Mouse (Mus musculus) gastrocnemius, postnatal 36 days (tissue): ENCODE data around the gene 2010111I01Rik. TPM values are rescaled to one million over a fixed set of nuclear protein-coding genes. Genes with fewer than 3 reads are reported as not detected.

Experiments used
- DNase-seq, 2 experiments: peaks; one replicate each; pipeline ENCODE4 v3.0.0; 2022
- intact Hi-C: fragments of 180-260 bp; cut with DNase I; formaldehyde crosslinking; loops from one replicate; pipeline ENCODE4 v1.15.1; 2025
- microRNA-seq, 2 experiments: library from miRNA; unstranded; fragments of <30 nt; microRNA quantifications; one replicate each; pipeline ENCODE4 v1.2.0; 2021
- total RNA-seq, 2 experiments: library from RNA; stranded (reverse); gene quantifications; 2 replicates each; pipeline ENCODE4 v1.2.3; 2021

Gene 2010111I01Rik
- total RNA-seq, 2 experiments from 2014 or later, result 62.5 to 70.3 TPM

DNA sequence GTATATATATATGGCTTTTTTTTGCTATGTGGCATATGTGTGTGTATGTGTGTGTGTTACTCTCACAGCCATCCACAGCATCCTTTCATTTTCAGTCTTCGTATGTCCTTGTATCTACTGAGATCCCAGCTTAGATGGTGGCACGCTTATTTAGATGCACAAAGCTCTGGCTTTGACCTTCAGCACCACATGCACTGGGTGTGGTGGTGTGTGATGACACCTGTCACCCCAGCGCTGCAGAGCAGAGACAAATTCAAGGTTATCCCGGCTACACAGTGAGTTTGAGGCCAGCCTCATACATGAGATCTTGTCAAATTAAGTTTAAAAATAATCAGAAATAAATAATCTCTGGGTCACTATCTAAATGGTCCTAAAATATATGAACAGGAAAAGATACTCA is 391.4 kb downstream of the 2010111I01Rik start:
- DNase-seq, result no peak
- intact Hi-C loops, result no loop called here

DNA sequence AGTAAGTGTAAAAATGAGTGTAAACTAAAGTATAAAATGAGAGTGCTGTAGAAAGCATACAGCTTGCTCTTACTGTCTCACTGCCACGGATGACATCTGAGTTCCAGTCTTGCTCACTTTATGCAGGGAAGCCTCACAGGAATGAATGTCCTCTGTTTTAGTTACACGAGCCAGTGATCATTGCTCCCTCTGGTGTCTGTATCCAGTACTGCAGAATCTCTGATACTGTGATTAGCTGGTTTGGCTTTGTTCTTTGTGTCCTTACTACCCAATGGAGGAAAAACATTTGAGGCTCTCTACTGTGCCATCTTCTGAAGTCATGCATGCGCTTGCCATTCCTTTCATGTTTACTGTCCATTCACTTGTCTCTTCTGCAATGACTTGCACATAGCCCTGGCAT is 391.9 kb downstream of the 2010111I01Rik start:
- DNase-seq, result peak in 1 of 2 experiments; percentile 33
- intact Hi-C loops, result no loop called here

DNA sequence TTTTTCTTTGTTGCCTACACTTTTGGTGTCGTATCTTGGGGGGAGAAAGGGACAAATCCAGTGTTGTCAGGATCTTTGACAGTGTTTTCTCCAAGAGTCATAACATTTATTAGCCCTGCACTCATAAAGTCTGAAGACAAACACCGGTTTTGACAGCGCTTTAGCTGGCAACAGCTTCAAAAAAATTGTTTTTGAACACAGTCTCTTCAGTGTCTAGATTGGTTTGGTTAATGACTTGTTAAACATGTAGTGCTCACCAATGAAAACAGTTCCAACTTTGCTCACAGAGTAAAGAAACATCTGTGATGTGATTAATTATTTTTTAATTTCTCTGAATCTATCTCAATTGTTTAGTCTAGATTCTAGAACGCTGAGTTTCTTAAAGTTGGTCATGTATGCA is 394.7 kb downstream of the 2010111I01Rik start:
- intact Hi-C loops, result no loop called here
- no peak for DNase-seq

DNA sequence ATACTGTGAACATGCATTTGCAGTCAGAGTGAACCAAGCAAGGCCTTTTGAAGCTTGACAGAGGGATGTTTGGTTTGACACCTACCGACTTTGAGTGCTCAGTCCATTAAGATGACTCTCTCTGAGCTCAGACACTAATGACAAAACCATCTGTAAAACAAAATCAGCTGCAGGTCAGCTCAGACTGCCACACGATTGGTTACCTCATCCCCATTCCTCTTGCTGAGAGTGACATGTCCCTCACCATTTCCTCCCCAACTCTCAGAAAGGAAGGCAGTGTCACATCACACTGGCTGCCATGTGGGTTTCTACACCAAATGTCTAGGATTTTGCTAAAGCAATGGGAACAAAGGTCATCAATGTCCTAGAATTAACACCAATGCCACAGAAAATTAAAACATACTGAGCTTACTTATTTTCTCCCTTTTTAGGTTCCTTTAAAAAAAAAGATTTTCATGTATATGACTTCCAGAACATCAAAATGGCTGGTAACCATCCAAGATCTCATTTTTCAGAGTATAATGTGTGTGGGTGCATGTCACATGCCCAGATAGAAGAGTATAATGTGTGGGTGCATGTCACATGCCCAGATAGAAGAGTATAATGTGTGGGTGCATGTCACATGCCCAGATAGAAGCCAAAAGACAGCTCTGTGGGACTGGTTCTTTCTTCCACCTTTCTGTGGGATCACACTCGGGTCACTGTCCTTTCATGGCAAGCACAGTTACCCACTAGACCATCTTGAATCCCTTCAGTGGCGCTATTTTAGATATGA is 395.6 kb downstream of the 2010111I01Rik start:
- intact Hi-C loops, result no loop called here
- no peak for DNase-seq

- no peak for DNase-seq
- intact Hi-C loops, result no loop called here
Observed at GRCm38 (mm10) chr13:63361755-63362154, 397.1 kb downstream of the 2010111I01Rik start.

DNA sequence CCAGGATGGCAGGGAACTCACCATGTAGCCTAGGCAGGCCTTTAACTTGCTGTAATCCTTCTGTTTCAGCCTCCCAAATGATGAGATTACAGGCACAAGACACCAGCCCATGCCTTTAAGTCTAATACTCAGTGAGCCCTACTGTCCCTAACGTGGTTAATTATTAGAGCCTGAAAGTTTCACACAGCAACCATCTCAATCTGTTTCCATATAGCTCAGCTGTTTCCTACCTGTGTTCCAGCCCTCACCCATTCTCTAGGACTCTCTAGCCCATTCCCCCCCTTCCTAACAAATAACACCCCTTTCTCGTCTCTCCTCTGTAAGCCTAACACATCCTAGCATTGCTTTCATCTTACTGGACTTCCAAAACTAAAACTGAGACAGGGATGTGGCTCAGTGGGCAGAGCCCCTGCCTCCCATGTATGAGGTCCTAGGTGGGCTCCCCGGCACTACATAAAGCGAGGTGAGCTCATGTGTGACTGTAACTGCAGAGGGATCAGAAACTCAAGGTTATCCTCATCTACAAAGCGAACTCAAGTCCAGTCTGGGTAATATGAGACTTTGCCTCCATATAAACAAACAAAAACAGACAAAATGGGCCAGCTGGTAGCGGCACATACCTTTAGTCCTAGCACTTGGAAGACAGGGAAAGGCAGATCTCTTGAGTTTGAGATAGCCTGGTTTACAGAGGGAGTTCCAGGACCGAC is 408.9 kb downstream of the 2010111I01Rik start:
- intact Hi-C loops, result no loop called here
- DNase-seq, result no peak

Small RNA genes within 50 kb of the gene (microRNA-seq; reads per million reads assigned to microRNA genes)
- gene Mir23b (65,687 to 68,897 reads per million in 2 experiments), gene Mir24-1 (0 reads per million in 2 experiments), gene Mir27b (7,447 to 15,331 reads per million in 2 experiments), gene Mir3074-1 (0 reads per million in 2 experiments)

Other genes starting within 250 kb of the 2010111I01Rik start
- 1 to 10 TPM; 1.7 to 1.8 TPM for gene Platr25, start 204.2 kb upstream of the 2010111I01Rik start, total RNA-seq
- gene Gm5141, start 179.1 kb upstream of the 2010111I01Rik start, total RNA-seq, result under 1 TPM; 0.43 to 0.47 TPM
- 10 to 100 TPM; 45.8 to 86.2 TPM for gene Fbp2, start 106.5 kb upstream of the 2010111I01Rik start, total RNA-seq
- gene Fbp1, start 76.6 kb upstream of the 2010111I01Rik start, total RNA-seq, result not detected